Mouse (Mus musculus) limb, embryonic 10.5 days (tissue): ENCODE measurements around the gene Spsb1. TPM values are rescaled to one million over a fixed set of nuclear protein-coding genes. Genes with fewer than 3 reads are reported as not detected.

Source experiments
- DNase-seq: peaks from one replicate; pipeline ENCODE4 v3.0.0-alpha.2; 2017; ENCODE audit warnings: low spot score
- H3K27ac ChIP-seq: fragments of 300-500 bp; sonication (generic); 2 replicates; pipeline ENCODE4 v1.5.1; 2016; ENCODE audit warnings: mild to moderate bottlenecking
- H3K27me3 ChIP-seq: fragments of 300-500 bp; sonication (generic); 2 replicates; pipeline ENCODE4 v1.6.1; 2016; ENCODE audit warnings: low read depth, mild to moderate bottlenecking; ENCODE audit not compliant: poor library complexity, severe bottlenecking
- H3K36me3 ChIP-seq: fragments of 300-500 bp; sonication (generic); 2 replicates; pipeline ENCODE4 v1.6.1; 2016; ENCODE audit warnings: mild to moderate bottlenecking, moderate library complexity
- H3K4me1 ChIP-seq: fragments of 300-500 bp; sonication (generic); 2 replicates; pipeline ENCODE4 v1.6.1; 2016
- H3K4me3 ChIP-seq: fragments of 300-500 bp; sonication (generic); 2 replicates; pipeline ENCODE4 v1.5.1; 2016; ENCODE audit warnings: mild to moderate bottlenecking, moderate library complexity
- H3K9me3 ChIP-seq: fragments of 300-500 bp; sonication (generic); replicated peaks from 2 replicates; pipeline ENCODE4 v1.6.1; 2016; ENCODE audit warnings: mild to moderate bottlenecking
- WGBS: fragments of 180-500 bp; shearing (Covaris S2); methylation state at CpG from one replicate; pipeline ENCODE4 v1.1.7; 2016; 5-methylcytosine and 5-hydroxymethylcytosine counted together
- polyA plus RNA-seq: library from polyadenylated mRNA; unstranded; fragments of >200 nt; fragmentation: Nextera tagmentation; extraction: Ambion mirVana; gene quantifications from 2 replicates; pipeline ENCODE4 v1.2.1, GENCODE M21; 2016

Spsb1 gene
- polyA plus RNA-seq, 1 experiment from 2014 or later: 18.8 TPM

DNA sequence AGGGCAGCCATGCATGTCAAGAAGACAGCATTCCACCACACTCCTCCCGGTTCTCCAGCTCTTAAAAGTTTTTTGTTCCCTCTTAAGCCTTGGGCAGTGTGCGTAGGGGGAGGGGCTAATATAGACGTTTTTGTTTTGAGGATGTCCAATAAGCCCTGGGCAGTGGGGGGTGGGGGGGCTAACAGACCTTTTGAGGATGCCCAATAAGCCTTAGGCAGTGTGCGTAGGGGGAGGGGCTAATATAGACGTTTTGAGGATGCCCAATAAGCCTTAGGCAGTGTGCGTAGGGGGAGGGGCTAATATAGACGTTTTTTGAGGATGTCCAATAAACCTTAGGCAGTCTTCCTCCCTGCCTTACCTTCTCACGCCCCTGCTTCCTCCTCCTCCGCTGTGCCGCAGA, 5.0 kb upstream of the Spsb1 start:
- WGBS: 54% methylated on average over 10 of the region's 10 CpGs
- Histone ChIP-seq H3K4me1 (peaks cover 29% of the 10 kb centered on the region), H3K27me3 (peaks cover 23% of the 10 kb centered on the region), H3K9me3 (no peaks in the 10 kb centered on the region), H3K4me3 (no peak overlapping the region), H3K36me3 (no peaks in the 10 kb centered on the region), H3K27ac (no peak overlapping the region)
- DNase-seq: no peak

- Histone ChIP-seq H3K4me3 (no peak overlapping the region), H3K9me3 (no peaks in the 10 kb centered on the region), H3K36me3 (no peaks in the 10 kb centered on the region), H3K4me1 (peaks cover 31% of the 10 kb centered on the region), H3K27me3 (peaks cover 26% of the 10 kb centered on the region), H3K27ac (peak overlapping the region; percentile 32)
- peak; percentile 87 for DNase-seq
- WGBS: 9% methylated on average over 5 of the region's 5 CpGs
These were observed 3.7 kb upstream of the Spsb1 start for GRCm38 (mm10) chr4:149958566-149958965.

DNA sequence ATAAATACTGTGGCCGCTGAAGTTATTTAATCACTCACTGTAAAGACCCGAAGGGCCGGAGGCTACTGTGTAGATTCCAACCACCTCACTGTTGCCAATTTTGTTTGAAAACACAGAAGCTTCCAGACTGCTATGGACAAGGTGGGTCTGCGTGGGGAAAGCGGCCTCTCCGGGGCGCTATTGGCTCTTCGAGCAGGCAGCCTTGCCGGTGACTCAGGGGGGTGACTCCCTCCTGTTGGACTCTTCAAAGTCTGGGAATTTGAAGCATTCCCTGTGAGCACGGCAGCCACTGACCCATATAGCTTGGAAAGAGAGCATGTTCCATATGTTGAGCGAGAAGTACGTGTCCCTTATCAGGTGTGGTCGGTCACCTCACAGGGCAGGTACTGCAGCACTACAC, 1.2 kb upstream of the Spsb1 start:
- peaks cover 4% of the 10 kb centered on the region; the same call in 1 of the 2 replicates for H3K36me3 ChIP-seq
- H3K4me1 ChIP-seq: peaks cover 47% of the 10 kb centered on the region
- H3K27me3 ChIP-seq: peaks cover 42% of the 10 kb centered on the region
- WGBS: 56% methylated on average over 13 of the region's 13 CpGs
- H3K27ac ChIP-seq: no peak overlapping the region
- H3K9me3 ChIP-seq: no peaks in the 10 kb centered on the region
- no peak overlapping the region for H3K4me3 ChIP-seq
- no peak for DNase-seq

GRCm38 (mm10) chr4:149955631-149956030, 788 bp upstream of the Spsb1 start:
- Histone ChIP-seq H3K4me3 (peak overlapping the region; percentile 79), H3K27ac (no peak overlapping the region), H3K36me3 (peaks cover 4% of the 10 kb centered on the region; the same call in 1 of the 2 replicates), H3K9me3 (no peaks in the 10 kb centered on the region), H3K27me3 (peaks cover 42% of the 10 kb centered on the region), H3K4me1 (peaks cover 49% of the 10 kb centered on the region)
- no peak for DNase-seq
- WGBS: 19% methylated on average over 15 of the region's 15 CpGs

- Histone ChIP-seq H3K27me3 (peaks cover 42% of the 10 kb centered on the region), H3K27ac (peak overlapping the region; percentile 95), H3K4me1 (peaks cover 59% of the 10 kb centered on the region), H3K9me3 (no peaks in the 10 kb centered on the region), H3K36me3 (peaks cover 8% of the 10 kb centered on the region; the same call in 1 of the 2 replicates), H3K4me3 (peak overlapping the region; percentile 79)
- DNase-seq: peak; percentile 74
- 8% methylated on average over 32 of the region's 32 CpGs for WGBS
These were observed 992 bp downstream of the Spsb1 start for GRCm38 (mm10) chr4:149953621-149954481.

GRCm38 (mm10) chr4:149952201-149952600, 2.6 kb downstream of the Spsb1 start:
- H3K4me3 ChIP-seq: no peak overlapping the region
- DNase-seq: no peak
- no peaks in the 10 kb centered on the region for H3K9me3 ChIP-seq
- no peak overlapping the region for H3K27ac ChIP-seq
- peaks cover 8% of the 10 kb centered on the region; the same call in 1 of the 2 replicates for H3K36me3 ChIP-seq
- H3K4me1 ChIP-seq: peaks cover 69% of the 10 kb centered on the region
- H3K27me3 ChIP-seq: peaks cover 38% of the 10 kb centered on the region
- 87% methylated on average over 9 of the region's 9 CpGs for WGBS

- Histone ChIP-seq H3K9me3 (no peaks in the 10 kb centered on the region), H3K36me3 (peaks cover 8% of the 10 kb centered on the region; the same call in 1 of the 2 replicates), H3K27ac (no peak overlapping the region), H3K4me3 (no peak overlapping the region), H3K27me3 (peaks cover 28% of the 10 kb centered on the region), H3K4me1 (peaks cover 79% of the 10 kb centered on the region)
- DNase-seq: no peak
- 82% methylated on average over 13 of the region's 13 CpGs for WGBS
These were observed 3.6 kb downstream of the Spsb1 start for GRCm38 (mm10) chr4:149951201-149951600.

- no peak for DNase-seq
- 64% methylated on average over 13 of the region's 13 CpGs for WGBS
- Histone ChIP-seq H3K36me3 (peaks cover 8% of the 10 kb centered on the region; the same call in 1 of the 2 replicates), H3K9me3 (no peaks in the 10 kb centered on the region), H3K27me3 (peaks cover 19% of the 10 kb centered on the region), H3K4me3 (no peak overlapping the region), H3K27ac (peak overlapping the region; percentile 33; the same call in 1 of the 2 replicates), H3K4me1 (peaks cover 80% of the 10 kb centered on the region)
These were observed 5.2 kb downstream of the Spsb1 start for GRCm38 (mm10) chr4:149949691-149950090.

- WGBS: 88% methylated on average over 5 of the region's 5 CpGs
- peaks cover 81% of the 10 kb centered on the region for H3K4me1 ChIP-seq
- no peak for DNase-seq
These were observed 6.7 kb downstream of the Spsb1 start for GRCm38 (mm10) chr4:149948119-149948518.

DNA sequence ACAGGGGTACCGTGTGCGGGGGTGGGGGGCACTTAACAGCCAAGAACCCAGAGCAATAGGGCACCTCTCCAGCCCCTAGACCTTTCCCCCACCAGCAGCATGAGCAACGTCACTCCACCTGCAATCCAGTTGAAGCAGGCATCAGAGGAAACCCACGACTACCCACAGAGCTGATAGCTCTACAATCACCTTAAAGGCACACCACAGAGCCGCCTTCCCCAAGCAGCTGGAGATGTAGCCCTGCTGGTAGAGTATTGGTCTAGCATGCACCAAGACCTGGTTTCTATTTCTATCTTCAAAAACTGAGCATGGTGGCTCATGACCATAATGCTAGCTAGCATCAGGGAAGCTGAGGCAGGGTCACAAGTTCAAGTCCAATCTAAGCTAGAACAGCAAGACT, 7.4 kb downstream of the Spsb1 start:
- Histone ChIP-seq H3K27me3 (peaks cover 10% of the 10 kb centered on the region; the same call in 1 of the 2 replicates), H3K27ac (0 out of 2 replicates have a peak overlapping the region, but pooled peaks have one; percentile 0), H3K9me3 (no peaks in the 10 kb centered on the region), H3K36me3 (peaks cover 8% of the 10 kb centered on the region; the same call in 1 of the 2 replicates), H3K4me3 (no peak overlapping the region), H3K4me1 (peaks cover 81% of the 10 kb centered on the region)
- WGBS: 83% methylated on average over 5 of the region's 5 CpGs
- no peak for DNase-seq

More at GRCm38 (mm10) chr4:149948119-149948518, 6.7 kb downstream of the Spsb1 start:
- Histone ChIP-seq H3K27ac (no peak overlapping the region), H3K36me3 (peaks cover 8% of the 10 kb centered on the region; the same call in 1 of the 2 replicates), H3K9me3 (no peaks in the 10 kb centered on the region), H3K27me3 (peaks cover 13% of the 10 kb centered on the region), H3K4me3 (no peak overlapping the region)

- Histone ChIP-seq H3K9me3 (no peaks in the 10 kb centered on the region), H3K36me3 (0 out of 2 replicates have a peak, but pooled peaks cover under 1% of the 10 kb centered on the region), H3K4me1 (peaks cover 92% of the 10 kb centered on the region), H3K27me3 (0 out of 2 replicates have a peak, but pooled peaks cover 5% of the 10 kb centered on the region), H3K27ac (peak overlapping the region; percentile 68), H3K4me3 (peak overlapping the region; percentile 7; the same call in 1 of the 2 replicates)
- DNase-seq: no peak
- 35% methylated on average over 9 of the region's 9 CpGs for WGBS
These were observed 9.6 kb downstream of the Spsb1 start for GRCm38 (mm10) chr4:149945194-149945593.

DNA sequence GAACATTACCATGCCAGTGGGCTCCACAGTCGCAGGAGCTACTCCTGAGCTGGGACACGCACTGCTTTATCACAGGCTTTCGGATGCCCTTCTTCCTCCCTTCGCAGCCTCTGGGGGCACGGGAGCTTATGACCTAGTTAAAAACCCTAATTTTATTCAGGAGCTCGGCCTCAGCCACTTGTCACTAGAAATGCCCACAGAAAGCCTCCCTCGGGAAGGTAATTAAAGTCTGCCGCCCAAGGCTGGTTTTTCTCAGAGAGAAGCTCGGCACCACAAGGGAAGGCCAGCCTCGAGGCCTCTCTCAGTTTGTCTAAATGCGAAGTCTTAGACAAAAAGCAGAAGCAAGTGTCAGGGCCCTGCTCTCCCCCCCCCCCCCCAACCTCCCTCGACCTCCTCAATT, 10.6 kb downstream of the Spsb1 start:
- H3K27ac ChIP-seq: peak overlapping the region; percentile 68
- 0 out of 2 replicates have a peak, but pooled peaks cover 5% of the 10 kb centered on the region for H3K27me3 ChIP-seq
- H3K4me1 ChIP-seq: peaks cover 92% of the 10 kb centered on the region
- H3K36me3 ChIP-seq: no peaks in the 10 kb centered on the region
- H3K4me3 ChIP-seq: no peak overlapping the region; the same call in 1 of the 2 replicates
- no peaks in the 10 kb centered on the region for H3K9me3 ChIP-seq
- no peak for DNase-seq
- 22% methylated on average over 12 of the region's 12 CpGs for WGBS
